Mouse (Mus musculus) megakaryocyte, embryonic 14.5 days (primary cell): ENCODE data around the gene Gm42688. TPM values are rescaled to one million over a fixed set of nuclear protein-coding genes. Genes with fewer than 3 reads are reported as not detected.

Source experiments
- H3K27me3 ChIP-seq: replicated peaks from 2 replicates; pipeline ENCODE3; 2012; ENCODE audit warnings: inconsistent platforms
- H3K36me3 ChIP-seq: replicated peaks from 2 replicates; pipeline ENCODE3; 2012; ENCODE audit warnings: low read length, inconsistent platforms, mixed read lengths
- H3K4me1 ChIP-seq: 2 replicates; pipeline ENCODE4 v1.6.1; 2012; ENCODE audit warnings: inconsistent platforms
- H3K4me3 ChIP-seq: replicated peaks from 2 replicates; pipeline ENCODE3; 2012; ENCODE audit warnings: moderate library complexity, mild to moderate bottlenecking, inconsistent platforms
- H3K9me3 ChIP-seq: 2 replicates; pipeline ENCODE4 v1.6.1; 2012; ENCODE audit warnings: inconsistent platforms
- FLI1 ChIP-seq: IDR thresholded peaks from 2 replicates; pipeline ENCODE4 v1.6.1; 2012; ENCODE audit warnings: low read length, inconsistent platforms, mixed read lengths
- GATA1 ChIP-seq: IDR thresholded peaks from 3 replicates; pipeline ENCODE4 v1.6.1; 2012; ENCODE audit warnings: mixed read lengths, low read length, inconsistent platforms, borderline replicate concordance
- polyA plus RNA-seq: library from polyadenylated mRNA; stranded (reverse); fragments of >175 nt; gene quantifications from 2 replicates; pipeline ENCODE4 v1.2.3, GENCODE M21; 2012; ENCODE audit warnings: low replicate concordance; ENCODE audit not compliant: insufficient read depth

The Gm42688 gene
- polyA plus RNA-seq, 1 experiment, result 2.7 TPM

DNA sequence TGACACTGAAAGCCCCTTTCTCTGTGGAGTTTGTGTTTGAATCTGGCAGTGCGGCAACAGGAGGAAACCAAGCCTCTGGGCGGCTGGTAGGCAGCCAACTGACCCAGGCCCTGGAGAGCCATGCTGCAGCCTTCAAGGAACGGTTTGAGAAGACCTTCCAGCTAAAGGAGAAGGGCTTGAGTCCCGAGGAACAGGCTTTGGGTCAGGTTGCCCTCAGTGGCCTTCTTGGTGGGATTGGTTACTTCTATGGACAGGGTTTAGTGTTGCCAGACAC, 15.7 kb downstream of the Gm42688 start:
- no peak overlapping the region for H3K4me3 ChIP-seq
- peaks cover 82% of the 10 kb centered on the region for H3K4me1 ChIP-seq
- no peaks in the 10 kb centered on the region for H3K27me3 ChIP-seq
- TF ChIP-seq GATA1 (no peak), FLI1 (no peak)
- H3K36me3 ChIP-seq, result peaks cover 40% of the 10 kb centered on the region
- H3K9me3 ChIP-seq, result no peaks in the 10 kb centered on the region

DNA sequence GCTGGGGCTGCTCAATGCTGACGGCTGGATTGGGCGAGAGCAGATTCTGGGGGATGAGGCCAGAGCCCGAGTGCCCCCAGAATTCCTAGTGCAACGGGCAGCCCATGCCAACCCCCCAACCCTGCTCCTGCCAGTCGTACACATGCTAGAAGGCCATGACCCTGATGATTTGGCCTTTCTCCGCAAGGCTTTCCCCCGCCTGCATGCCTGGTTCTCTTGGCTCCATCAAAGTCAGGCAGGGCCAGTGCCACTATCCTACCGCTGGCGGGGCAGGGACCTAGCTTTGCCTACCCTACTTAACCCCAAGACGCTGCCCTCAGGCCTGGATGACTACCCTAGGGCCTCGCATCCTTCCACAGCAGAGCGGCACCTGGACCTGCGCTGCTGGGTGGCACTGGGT, 16.2 kb downstream of the Gm42688 start:
- H3K36me3 ChIP-seq, result peaks cover 38% of the 10 kb centered on the region
- no peaks in the 10 kb centered on the region for H3K9me3 ChIP-seq
- TF ChIP-seq GATA1 (no peak), FLI1 (no peak)
- peaks cover 84% of the 10 kb centered on the region for H3K4me1 ChIP-seq
- H3K27me3 ChIP-seq, result no peaks in the 10 kb centered on the region
- H3K4me3 ChIP-seq, result peak overlapping the region; percentile 38

- peaks cover 43% of the 10 kb centered on the region for H3K36me3 ChIP-seq
- peaks cover 91% of the 10 kb centered on the region for H3K4me1 ChIP-seq
- TF ChIP-seq FLI1 (no peak), GATA1 (no peak)
- no peak overlapping the region for H3K4me3 ChIP-seq
- H3K27me3 ChIP-seq, result no peaks in the 10 kb centered on the region
- H3K9me3 ChIP-seq, result no peaks in the 10 kb centered on the region
Observed at GRCm38 (mm10) chr6:83118369-83118768, 17.0 kb downstream of the Gm42688 start.

- H3K27me3 ChIP-seq, result no peaks in the 10 kb centered on the region
- no peaks in the 10 kb centered on the region for H3K9me3 ChIP-seq
- H3K4me1 ChIP-seq, result peaks cover 91% of the 10 kb centered on the region
- H3K36me3 ChIP-seq, result peaks cover 47% of the 10 kb centered on the region
- no peak for TF ChIP-seq GATA1
- TF ChIP-seq FLI1, result no peak
- peak overlapping the region; percentile 79 for H3K4me3 ChIP-seq
Observed at GRCm38 (mm10) chr6:83118825-83119733, 17.7 kb downstream of the Gm42688 start.

- TF ChIP-seq GATA1 (no peak), FLI1 (no peak)
- Histone ChIP-seq H3K9me3 (no peaks in the 10 kb centered on the region), H3K27me3 (no peaks in the 10 kb centered on the region), H3K4me3 (peak overlapping the region; percentile 79), H3K4me1 (peaks cover 91% of the 10 kb centered on the region), H3K36me3 (peaks cover 47% of the 10 kb centered on the region)
Observed at GRCm38 (mm10) chr6:83119734-83120051, 18.3 kb downstream of the Gm42688 start.

GRCm38 (mm10) chr6:83120930-83121862, 19.8 kb downstream of the Gm42688 start, which contains the start of gene Wbp1:
Wbp1 (minus strand) TSS chr6:83121559.
- H3K4me3 ChIP-seq, result peak within 1 kb of the TSS; percentile 98
- H3K9me3 ChIP-seq, result no peaks in the 10 kb centered on the region
- peaks cover 89% of the 10 kb centered on the region for H3K4me1 ChIP-seq
- TF ChIP-seq FLI1, result no peak
- no peak for TF ChIP-seq GATA1
- H3K27me3 ChIP-seq, result no peaks in the 10 kb centered on the region
- H3K36me3 ChIP-seq, result peaks cover 47% of the 10 kb centered on the region

GRCm38 (mm10) chr6:83121863-83122710, 20.7 kb downstream of the Gm42688 start:
- H3K27me3 ChIP-seq, result no peaks in the 10 kb centered on the region
- H3K4me1 ChIP-seq, result peaks cover 83% of the 10 kb centered on the region
- TF ChIP-seq GATA1, result no peak
- no peak for TF ChIP-seq FLI1

GRCm38 (mm10) chr6:83122961-83123360, 21.5 kb downstream of the Gm42688 start:
- Histone ChIP-seq H3K36me3 (peaks cover 32% of the 10 kb centered on the region), H3K4me1 (peaks cover 77% of the 10 kb centered on the region), H3K4me3 (peak overlapping the region; percentile 56), H3K27me3 (no peaks in the 10 kb centered on the region), H3K9me3 (no peaks in the 10 kb centered on the region)
- no peak for TF ChIP-seq GATA1
- TF ChIP-seq FLI1, result no peak

More at GRCm38 (mm10) chr6:83121863-83122710, 20.7 kb downstream of the Gm42688 start:
- H3K9me3 ChIP-seq, result no peaks in the 10 kb centered on the region
- peak overlapping the region; percentile 98 for H3K4me3 ChIP-seq
- H3K36me3 ChIP-seq, result peaks cover 41% of the 10 kb centered on the region

GRCm38 (mm10) chr6:83124851-83125312, 23.5 kb downstream of the Gm42688 start:
- Histone ChIP-seq H3K9me3 (no peaks in the 10 kb centered on the region), H3K27me3 (no peaks in the 10 kb centered on the region), H3K4me1 (peaks cover 61% of the 10 kb centered on the region), H3K36me3 (peaks cover 13% of the 10 kb centered on the region), H3K4me3 (peak overlapping the region; percentile 92)
- no peak for TF ChIP-seq GATA1
- TF ChIP-seq FLI1, result no peak
